1 mouse cellular context compared by ENCODE assay signal in genomic region chr11:72221278-72221677, GRCm38 (mm10).
A peak's percentile ranks its signal among the peaks of the same experiment; 100 is the strongest.
TF ChIP-seq lines count a peak whose summit lies in the region.

No protein-coding gene starts in this region.

TF ChIP-seq in MEL, 35 proteins besides CTCF, POLR2A, EP300 and RAD21 (continued from another document):
- TF ChIP-seq POLR2AphosphoS5 (IDR thresholded peaks at IDR 0.05; ENCODE audit: borderline replicate concordance, low read depth, low read length) (no peak), CHD1 (IDR thresholded peaks at IDR 0.05; ENCODE audit: low read depth, low read length) (no peak), BHLHE40 (IDR thresholded peaks at IDR 0.05; ENCODE audit: borderline replicate concordance, low read depth, low read length) (peak; percentile 37; the same call in 1 of the 2 replicates), TCF12 (IDR thresholded peaks at IDR 0.05; ENCODE audit: low read depth, low read length) (no peak), TAL1 (IDR thresholded peaks at IDR 0.05; ENCODE audit: low read length) (no peak), GABPA (IDR thresholded peaks at IDR 0.05; ENCODE audit: low read depth, low read length) (no peak), HCFC1 (IDR thresholded peaks at IDR 0.05; ENCODE audit: low read depth, low read length) (0 out of 2 replicates have a peak, but pooled peaks have one; percentile 23), GATA1 (IDR thresholded peaks at IDR 0.05; ENCODE audit: low read depth, low read length) (no peak), USF2 (IDR thresholded peaks at IDR 0.05; ENCODE audit: borderline replicate concordance in 1 of 2, insufficient read depth in 1 of 2, low read depth in 1 of 2, low read length in 2 of 2) (no peak), ZNF384 (IDR thresholded peaks at IDR 0.05; ENCODE audit: low read depth, low read length) (no peak), SIN3A (IDR thresholded peaks at IDR 0.05; ENCODE audit: low read length) (peak; percentile 58), ELF1 (IDR thresholded peaks at IDR 0.05; ENCODE audit: low read depth, low read length) (peak; percentile 45; the same call in 1 of the 2 replicates), MAZ (IDR thresholded peaks at IDR 0.05; ENCODE audit: low read depth, low read length) (no peak)
TF ChIP-seq in MEL: peak in this region for 9.
